Mouse (Mus musculus) forebrain, embryonic 12.5 days (tissue): ENCODE measurements around the gene Arf4. TPM values are rescaled to one million over a fixed set of nuclear protein-coding genes. Genes with fewer than 3 reads are reported as not detected.

ENCODE experiments used
- ATAC-seq: fragments of 200-750 bp; cut with Nextera tagmentation; 2 replicates; pipeline ENCODE4 v1.8.0; 2017; ENCODE audit warnings: moderate TSS enrichment; ENCODE audit not compliant: low FRiP score
- H3K27ac ChIP-seq: fragments of 300-500 bp; sonication (generic); 2 replicates; pipeline ENCODE4 v1.5.1; 2016; ENCODE audit warnings: mild to moderate bottlenecking
- H3K27me3 ChIP-seq: fragments of 300-500 bp; sonication (generic); 2 replicates; pipeline ENCODE4 v1.6.1; 2016; ENCODE audit warnings: mild to moderate bottlenecking
- H3K36me3 ChIP-seq: fragments of 300-500 bp; sonication (generic); replicated peaks from 2 replicates; pipeline ENCODE4 v1.6.1; 2016; ENCODE audit warnings: mild to moderate bottlenecking
- H3K4me1 ChIP-seq: fragments of 300-500 bp; sonication (generic); 2 replicates; pipeline ENCODE4 v1.6.1; 2016
- H3K4me2 ChIP-seq: fragments of 300-500 bp; sonication (generic); 2 replicates; pipeline ENCODE4 v1.6.1; 2016; ENCODE audit warnings: mild to moderate bottlenecking, moderate library complexity
- H3K4me3 ChIP-seq: fragments of 300-500 bp; sonication (generic); replicated peaks from 2 replicates; pipeline ENCODE4 v1.5.1; 2016; ENCODE audit warnings: mild to moderate bottlenecking
- H3K9ac ChIP-seq: fragments of 300-500 bp; sonication (generic); 2 replicates; pipeline ENCODE4 v1.6.1; 2016; ENCODE audit warnings: mild to moderate bottlenecking
- H3K9me3 ChIP-seq: fragments of 300-500 bp; sonication (generic); 2 replicates; pipeline ENCODE4 v1.6.1; 2016
- WGBS: fragments of 180-500 bp; shearing (Covaris S2); methylation state at CpG from one replicate; pipeline ENCODE4 v1.1.7; 2016; 5-methylcytosine and 5-hydroxymethylcytosine counted together
- polyA plus RNA-seq: library from polyadenylated mRNA; unstranded; fragments of >200 nt; fragmentation: Nextera tagmentation; extraction: Ambion mirVana; gene quantifications from 2 replicates; pipeline ENCODE4 v1.2.1, GENCODE M21; 2016

Arf4 gene
- 560 and 584 TPM in 2 replicates for polyA plus RNA-seq

GRCm38 (mm10) chr14:26637851-26638707 is at the start of gene Arf4:
Gene Arf4 (plus strand): TSS chr14:26638074.
- peak within 1 kb of the TSS; percentile 96 for H3K27ac ChIP-seq
- under 1% methylated on average over 83 of the region's 83 CpGs for WGBS
- no peaks in the 10 kb centered on the region for H3K27me3 ChIP-seq
- peak within 1 kb of the TSS; percentile 92 for H3K9ac ChIP-seq
- H3K4me3 ChIP-seq = peak within 1 kb of the TSS; percentile 91
- no peaks in the 10 kb centered on the region for H3K36me3 ChIP-seq
- peak within 1 kb of the TSS; percentile 78 for H3K4me2 ChIP-seq
- H3K4me1 ChIP-seq = peaks cover 16% of the 10 kb centered on the region
- no peaks in the 10 kb centered on the region for H3K9me3 ChIP-seq
- ATAC-seq = peak; percentile 98

- H3K4me1 ChIP-seq = no peaks in the 10 kb centered on the region
- no peak for ATAC-seq
- peaks cover 5% of the 10 kb centered on the region; the same call in 1 of the 2 replicates for H3K36me3 ChIP-seq
- H3K27ac ChIP-seq = no peak overlapping the region
- H3K9ac ChIP-seq = no peak overlapping the region
- no peak overlapping the region for H3K4me2 ChIP-seq
- H3K4me3 ChIP-seq = no peak overlapping the region
- no peaks in the 10 kb centered on the region for H3K27me3 ChIP-seq
- H3K9me3 ChIP-seq = no peaks in the 10 kb centered on the region
Observed at GRCm38 (mm10) chr14:26591353-26591752, 46.5 kb upstream of the Arf4 start.

DNA sequence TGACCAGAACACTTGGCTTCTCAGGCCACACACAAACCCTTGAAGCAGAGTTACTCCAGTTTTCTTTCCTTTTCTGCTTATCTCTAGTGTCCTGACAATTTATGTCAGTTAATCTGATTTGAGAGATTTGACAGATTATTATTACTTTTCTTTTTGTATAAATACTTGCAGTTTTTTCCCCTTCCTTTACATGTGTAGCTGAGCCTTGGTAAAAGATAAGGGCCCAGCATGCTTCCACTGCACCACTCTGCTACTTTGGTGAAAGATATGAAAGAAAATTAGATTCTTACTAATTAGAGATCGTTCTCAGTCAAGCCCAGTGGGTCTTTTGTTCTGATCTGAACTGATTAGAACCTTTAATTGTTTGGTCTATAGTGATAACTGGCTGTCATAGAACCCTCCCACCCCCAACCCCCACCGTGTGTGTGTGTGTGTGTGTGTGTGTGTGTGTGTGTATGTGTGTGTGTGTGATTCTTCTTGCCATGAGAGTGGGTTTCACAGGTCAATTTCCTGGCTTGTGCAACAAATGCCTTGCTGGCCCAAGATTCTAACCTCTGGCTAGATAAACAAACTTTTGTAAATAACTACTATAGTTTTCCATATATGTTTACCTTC is 44.5 kb upstream of the Arf4 start:
- Histone ChIP-seq H3K36me3 (peaks cover 18% of the 10 kb centered on the region), H3K9me3 (0 out of 2 replicates have a peak, but pooled peaks cover 4% of the 10 kb centered on the region), H3K4me2 (no peak overlapping the region), H3K4me3 (no peak overlapping the region), H3K4me1 (no peaks in the 10 kb centered on the region), H3K27me3 (no peaks in the 10 kb centered on the region), H3K27ac (no peak overlapping the region), H3K9ac (no peak overlapping the region)
- no peak for ATAC-seq
- WGBS = 61% methylated on average over 2 of the region's 2 CpGs

DNA sequence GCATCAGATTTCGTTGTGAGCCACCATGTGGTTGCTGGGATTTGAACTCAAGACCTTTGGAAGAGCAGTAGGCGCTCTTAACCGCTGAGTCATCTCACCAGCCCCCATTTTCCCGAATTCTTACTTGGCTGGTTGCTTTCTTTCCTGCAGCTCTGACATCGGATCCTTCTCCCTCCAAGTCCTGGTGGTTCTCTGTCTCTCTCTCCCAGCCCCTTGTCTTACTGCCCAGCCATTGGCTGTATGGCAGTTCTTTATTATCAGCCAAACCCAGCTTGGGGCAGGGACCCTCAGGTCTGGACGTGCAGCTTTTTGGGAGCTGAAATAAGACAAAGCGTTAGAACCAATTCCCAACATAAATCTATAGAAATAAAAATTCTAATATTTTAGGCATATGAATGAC is 42.7 kb upstream of the Arf4 start:
- Histone ChIP-seq H3K9ac (no peak overlapping the region), H3K27me3 (no peaks in the 10 kb centered on the region), H3K36me3 (peaks cover 33% of the 10 kb centered on the region), H3K4me2 (no peak overlapping the region), H3K27ac (no peak overlapping the region), H3K4me1 (no peaks in the 10 kb centered on the region), H3K9me3 (0 out of 2 replicates have a peak, but pooled peaks cover 4% of the 10 kb centered on the region), H3K4me3 (no peak overlapping the region)
- ATAC-seq = no peak
- WGBS = 92% methylated on average over 7 of the region's 7 CpGs

DNA sequence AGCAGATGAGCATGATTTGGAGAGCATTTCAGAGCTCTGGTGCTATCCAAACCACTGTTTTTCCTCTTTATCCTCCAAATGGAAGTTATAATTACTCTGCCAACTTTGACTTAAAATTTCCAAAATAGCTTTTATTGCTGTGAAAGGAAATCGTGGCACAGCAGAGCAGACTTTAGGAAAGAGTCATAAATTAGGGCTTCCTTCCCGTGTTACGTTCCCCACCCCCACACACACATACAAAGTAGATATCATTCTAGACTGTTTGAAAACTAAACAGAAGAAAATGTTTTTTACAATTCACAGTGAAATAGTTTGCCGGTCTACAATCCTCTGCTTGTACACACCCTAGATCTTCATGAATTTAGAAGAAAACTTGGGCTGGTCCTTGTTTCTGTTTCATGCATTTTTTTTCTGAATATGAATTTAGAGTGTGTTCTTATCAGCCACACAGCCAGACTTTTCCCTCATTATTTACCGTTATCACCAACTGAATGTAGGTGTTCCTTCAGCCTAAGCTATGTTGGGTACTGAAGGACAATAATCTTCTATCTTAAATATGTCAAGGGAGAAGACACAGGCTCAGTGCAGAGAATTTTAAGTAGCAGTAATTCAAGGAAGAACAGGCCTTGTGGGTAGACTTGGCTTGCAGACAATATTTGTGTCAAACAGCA is 42.0 kb upstream of the Arf4 start:
- WGBS = 93% methylated on average over 5 of the region's 5 CpGs
- H3K4me3 ChIP-seq = no peak overlapping the region
- no peak overlapping the region for H3K27ac ChIP-seq
- H3K9me3 ChIP-seq = 0 out of 2 replicates have a peak, but pooled peaks cover 4% of the 10 kb centered on the region
- no peak overlapping the region for H3K4me2 ChIP-seq
- peaks cover 37% of the 10 kb centered on the region for H3K36me3 ChIP-seq
- H3K9ac ChIP-seq = no peak overlapping the region
- no peak for ATAC-seq
- H3K4me1 ChIP-seq = no peaks in the 10 kb centered on the region
- no peaks in the 10 kb centered on the region for H3K27me3 ChIP-seq

DNA sequence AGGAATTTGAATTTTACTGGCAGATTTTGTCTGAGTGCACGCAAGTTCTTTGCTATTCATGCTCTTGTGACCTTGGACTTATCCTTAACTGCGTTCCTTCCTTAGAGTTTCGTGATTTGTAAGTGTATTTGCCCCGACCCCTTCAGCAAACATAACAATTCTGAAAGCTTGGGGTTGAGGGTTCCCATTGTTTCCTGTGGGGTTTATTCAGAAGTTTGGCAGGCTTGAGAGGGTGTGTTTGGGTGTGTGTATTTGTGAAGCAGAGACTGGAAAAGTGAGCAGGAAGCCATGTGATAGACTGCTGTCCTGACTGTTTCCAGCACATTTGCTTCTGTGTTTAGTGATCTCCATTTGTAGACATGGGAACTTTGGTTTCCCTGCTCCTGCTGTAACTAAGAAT is 32.5 kb upstream of the Arf4 start:
- H3K9me3 ChIP-seq = no peaks in the 10 kb centered on the region
- no peak overlapping the region for H3K27ac ChIP-seq
- H3K4me2 ChIP-seq = no peak overlapping the region
- no peak overlapping the region for H3K4me3 ChIP-seq
- H3K9ac ChIP-seq = no peak overlapping the region
- peaks cover 60% of the 10 kb centered on the region for H3K36me3 ChIP-seq
- 82% methylated on average over 4 of the region's 4 CpGs for WGBS
- no peaks in the 10 kb centered on the region for H3K4me1 ChIP-seq
- H3K27me3 ChIP-seq = no peaks in the 10 kb centered on the region
- no peak for ATAC-seq

- Histone ChIP-seq H3K4me3 (no peak overlapping the region), H3K9ac (no peak overlapping the region), H3K9me3 (no peaks in the 10 kb centered on the region), H3K4me2 (no peak overlapping the region), H3K36me3 (peaks cover 72% of the 10 kb centered on the region), H3K27me3 (no peaks in the 10 kb centered on the region), H3K4me1 (no peaks in the 10 kb centered on the region), H3K27ac (no peak overlapping the region)
- WGBS = 88% methylated on average over 1 of the region's 1 CpGs
- ATAC-seq = no peak
Observed at GRCm38 (mm10) chr14:26609674-26610073, 28.2 kb upstream of the Arf4 start.

DNA sequence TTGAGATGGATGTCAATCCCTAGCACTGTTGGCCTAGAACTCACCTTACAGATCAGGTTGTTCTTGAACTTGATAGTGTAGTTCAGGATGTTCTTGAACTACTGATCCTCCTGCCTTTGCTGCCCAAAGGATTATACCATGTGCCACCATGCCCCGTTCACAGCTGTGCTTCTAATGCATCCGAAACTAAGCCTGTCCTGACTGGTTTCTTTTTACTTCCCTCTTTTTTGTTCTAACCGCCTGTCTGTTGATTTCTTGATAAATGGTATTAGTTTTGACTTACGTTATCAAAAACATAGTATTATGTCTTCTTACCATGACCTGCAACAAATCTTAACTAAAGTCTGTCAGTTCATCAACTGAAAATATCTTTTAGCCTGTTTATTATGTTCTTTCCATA is 27.2 kb upstream of the Arf4 start:
- WGBS = 94% methylated on average over 4 of the region's 4 CpGs
- H3K27ac ChIP-seq = no peak overlapping the region
- no peak overlapping the region for H3K4me3 ChIP-seq
- H3K4me1 ChIP-seq = no peaks in the 10 kb centered on the region
- no peak overlapping the region for H3K4me2 ChIP-seq
- H3K36me3 ChIP-seq = peaks cover 68% of the 10 kb centered on the region
- no peak overlapping the region for H3K9ac ChIP-seq
- H3K9me3 ChIP-seq = no peaks in the 10 kb centered on the region
- ATAC-seq = no peak
- no peaks in the 10 kb centered on the region for H3K27me3 ChIP-seq

- Histone ChIP-seq H3K4me2 (no peak overlapping the region), H3K4me3 (no peak overlapping the region), H3K27ac (no peak overlapping the region), H3K4me1 (no peaks in the 10 kb centered on the region), H3K27me3 (no peaks in the 10 kb centered on the region), H3K36me3 (peaks cover 86% of the 10 kb centered on the region), H3K9me3 (no peaks in the 10 kb centered on the region), H3K9ac (no peak overlapping the region)
- ATAC-seq = no peak
- 92% methylated on average over 4 of the region's 4 CpGs for WGBS
Observed at GRCm38 (mm10) chr14:26625301-26625700, 12.6 kb upstream of the Arf4 start.

- WGBS = 91% methylated on average over 5 of the region's 5 CpGs
Observed at GRCm38 (mm10) chr14:26626605-26627140, 11.2 kb upstream of the Arf4 start.

GRCm38 (mm10) chr14:26637025-26637850 is 636 bp upstream of the Arf4 start:
- H3K36me3 ChIP-seq = peaks cover 5% of the 10 kb centered on the region
- no peaks in the 10 kb centered on the region for H3K9me3 ChIP-seq
- peak overlapping the region; percentile 47 for H3K9ac ChIP-seq
- peaks cover 16% of the 10 kb centered on the region for H3K4me1 ChIP-seq
- H3K4me2 ChIP-seq = peak overlapping the region; percentile 78
- peak; percentile 28 for ATAC-seq
- H3K27ac ChIP-seq = peak overlapping the region; percentile 96
- WGBS = 32% methylated on average over 17 of the region's 17 CpGs
- no peaks in the 10 kb centered on the region for H3K27me3 ChIP-seq
- H3K4me3 ChIP-seq = peak overlapping the region; percentile 91

More at GRCm38 (mm10) chr14:26626605-26627140, 11.2 kb upstream of the Arf4 start:
- Histone ChIP-seq H3K4me1 (no peaks in the 10 kb centered on the region), H3K4me3 (no peak overlapping the region), H3K27me3 (no peaks in the 10 kb centered on the region), H3K27ac (no peak overlapping the region), H3K9ac (no peak overlapping the region), H3K9me3 (no peaks in the 10 kb centered on the region), H3K36me3 (peaks cover 83% of the 10 kb centered on the region), H3K4me2 (no peak overlapping the region)
- ATAC-seq = no peak
